Mouse (Mus musculus) right cerebral cortex, postnatal 14 days (tissue): ENCODE measurements around the gene Fmnl1.
"Not testable (repeated sequence)": the region's sequence is repeated elsewhere in the genome, so short reads cannot be mapped to it uniquely, and the experiment has no call there.

Source experiments
- DNase-seq: peaks from one replicate; pipeline ENCODE4 v3.0.0; 2022

Fmnl1 gene

DNA sequence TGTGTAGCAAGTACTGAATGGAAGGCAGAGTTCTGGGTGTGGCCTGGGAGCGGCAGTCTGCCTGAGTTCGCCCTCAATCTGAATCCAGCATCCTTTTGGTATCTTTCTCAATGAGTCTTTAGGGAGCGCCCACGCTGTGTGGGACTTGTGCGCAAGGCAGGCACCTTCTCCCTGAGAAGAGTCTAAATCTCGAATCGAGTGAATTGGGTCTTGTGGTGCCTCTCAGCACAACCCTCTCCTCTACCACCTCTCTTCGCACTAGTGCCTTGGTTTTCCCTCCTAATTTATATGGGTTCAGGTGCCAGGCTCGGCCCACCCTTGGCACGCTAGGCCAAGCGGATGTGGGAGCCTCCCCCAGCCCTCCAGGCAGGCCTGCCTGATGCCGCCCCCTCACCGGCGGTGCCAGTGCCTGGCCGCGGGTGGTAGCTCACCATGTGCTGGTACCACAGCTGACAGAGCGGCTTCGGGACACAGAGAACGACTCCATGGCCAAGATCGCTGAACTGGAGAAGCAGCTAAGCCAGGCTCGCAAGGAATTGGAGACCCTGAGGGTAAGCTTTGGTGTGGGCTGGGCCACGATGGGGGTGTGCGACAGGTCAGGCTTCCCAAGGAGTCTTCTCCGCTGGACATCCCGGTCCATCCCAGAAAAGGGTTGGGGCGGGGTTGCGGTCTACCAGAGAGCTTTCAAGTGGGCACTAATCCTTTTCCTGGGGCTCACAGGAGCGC is 21.5 kb downstream of the Fmnl1 start:
- peak; percentile 61 for DNase-seq

DNA sequence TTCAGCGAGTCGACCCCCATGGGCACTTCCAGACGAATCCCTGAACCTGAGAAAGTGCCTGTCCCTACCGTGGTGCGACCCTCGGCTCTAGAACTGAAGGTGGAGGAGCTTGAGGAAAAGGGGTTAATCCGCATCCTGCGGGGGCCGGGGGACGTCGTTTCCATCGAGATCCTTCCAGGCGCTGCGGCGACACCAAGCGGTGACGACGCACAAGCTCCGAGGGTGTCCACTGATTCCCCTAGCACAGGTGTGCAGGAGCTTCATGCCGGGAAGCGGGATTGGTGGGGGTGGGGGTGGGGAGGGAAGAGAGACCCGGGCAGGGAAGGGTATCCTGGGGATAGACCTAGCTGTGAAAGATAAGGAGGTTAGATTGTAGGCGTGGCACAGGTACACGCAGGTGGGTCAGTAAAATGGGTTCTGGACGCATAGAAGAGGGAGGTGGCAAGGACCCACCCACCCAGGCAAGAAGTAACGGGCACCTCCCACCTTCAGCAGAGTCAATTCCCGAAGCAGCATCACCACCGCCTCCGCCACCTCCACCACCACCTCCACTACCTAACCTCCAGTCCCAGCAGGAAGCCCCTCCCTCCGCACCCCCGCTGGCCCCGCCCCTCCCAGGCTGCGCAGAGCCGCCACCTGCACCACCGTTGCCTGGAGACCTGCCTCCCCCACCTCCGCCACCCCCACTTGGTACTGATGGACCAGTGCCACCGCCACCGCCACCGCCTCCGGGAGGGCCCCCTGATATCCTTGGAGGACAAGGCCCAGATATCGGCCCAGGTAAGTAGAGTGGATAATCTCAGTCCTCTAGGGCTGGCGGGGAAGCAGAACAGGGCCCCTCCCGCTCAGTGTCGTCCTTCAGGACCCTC is 22.3 kb downstream of the Fmnl1 start:
- DNase-seq, result peak; percentile 84

DNA sequence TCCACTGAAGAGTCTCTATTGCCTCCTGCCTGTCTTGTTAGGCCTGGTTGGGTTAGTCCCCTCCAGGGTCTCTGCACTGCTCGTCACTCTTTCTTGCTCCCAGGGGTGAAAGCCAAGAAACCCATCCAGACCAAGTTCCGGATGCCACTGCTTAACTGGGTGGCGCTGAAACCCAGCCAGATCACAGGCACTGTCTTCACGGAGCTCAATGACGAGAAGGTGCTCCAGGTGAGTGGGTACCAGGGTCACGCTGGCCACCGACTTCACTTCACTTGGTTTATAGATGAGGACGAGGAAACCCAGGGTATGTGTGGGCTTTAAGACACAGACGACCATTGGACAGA is 22.9 kb downstream of the Fmnl1 start:
- DNase-seq, result no peak

DNA sequence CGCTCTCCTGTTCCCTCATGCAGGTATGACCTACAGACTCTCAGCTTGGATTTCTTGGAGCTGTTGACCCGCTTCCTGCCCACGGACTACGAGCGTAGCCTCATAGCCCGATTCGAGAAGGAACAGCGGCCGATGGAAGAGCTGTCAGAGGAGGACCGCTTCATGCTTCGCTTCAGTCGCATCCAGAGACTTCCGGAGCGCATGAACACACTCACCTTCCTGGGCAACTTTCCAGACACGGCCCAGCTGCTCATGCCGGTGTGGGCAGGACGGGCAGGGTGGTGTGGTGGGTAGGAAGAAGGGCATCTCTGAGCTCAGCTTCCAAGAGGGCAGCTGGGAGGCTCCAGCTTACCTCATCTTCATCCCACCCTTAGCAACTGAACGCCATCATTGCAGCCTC is 24.3 kb downstream of the Fmnl1 start:
- DNase-seq, result no peak

DNA sequence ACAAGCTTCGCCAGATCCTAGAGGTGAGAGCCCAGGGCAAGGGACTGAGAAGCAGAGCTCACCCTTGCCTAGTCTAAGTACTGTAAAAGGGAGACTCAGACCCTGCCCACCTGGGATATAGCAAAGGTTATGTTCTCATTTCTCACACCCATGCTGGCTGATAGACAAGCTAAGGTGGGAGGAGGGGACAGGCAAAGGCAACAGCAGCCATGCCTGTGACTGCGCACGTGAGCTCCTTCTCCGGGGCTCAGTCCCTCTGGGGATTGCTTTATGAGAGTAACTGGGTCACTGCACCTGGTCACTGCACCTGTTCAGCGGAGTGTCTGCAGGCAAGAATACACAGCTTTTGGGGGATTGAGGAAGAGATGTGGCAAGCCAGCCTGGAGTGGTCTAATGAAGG is 24.7 kb downstream of the Fmnl1 start:
- DNase-seq, result no peak

GRCm38 (mm10) chr11:103197340-103197739 is 26.4 kb downstream of the Fmnl1 start:
- DNase-seq, result no peak

DNA sequence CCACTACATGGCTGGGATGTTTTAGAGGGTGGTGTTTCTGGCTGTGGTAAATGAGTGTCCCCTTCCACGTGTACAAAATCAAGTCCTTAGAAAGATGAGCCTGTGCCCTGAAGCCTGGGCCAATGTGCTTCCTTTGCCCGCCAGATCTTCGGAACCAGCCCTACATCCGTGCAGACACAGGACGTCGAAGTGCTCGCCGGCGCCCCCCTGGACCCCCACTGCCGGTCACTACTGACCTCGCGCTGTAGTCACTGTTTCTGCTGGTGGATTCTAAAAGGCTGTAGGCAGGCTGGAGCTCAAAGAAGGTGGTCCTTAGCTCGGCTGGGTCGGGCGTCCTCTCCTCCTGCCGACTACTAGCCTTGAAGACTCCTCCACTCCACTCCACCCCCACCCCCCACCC is 27.4 kb downstream of the Fmnl1 start:
- no peak for DNase-seq

DNA sequence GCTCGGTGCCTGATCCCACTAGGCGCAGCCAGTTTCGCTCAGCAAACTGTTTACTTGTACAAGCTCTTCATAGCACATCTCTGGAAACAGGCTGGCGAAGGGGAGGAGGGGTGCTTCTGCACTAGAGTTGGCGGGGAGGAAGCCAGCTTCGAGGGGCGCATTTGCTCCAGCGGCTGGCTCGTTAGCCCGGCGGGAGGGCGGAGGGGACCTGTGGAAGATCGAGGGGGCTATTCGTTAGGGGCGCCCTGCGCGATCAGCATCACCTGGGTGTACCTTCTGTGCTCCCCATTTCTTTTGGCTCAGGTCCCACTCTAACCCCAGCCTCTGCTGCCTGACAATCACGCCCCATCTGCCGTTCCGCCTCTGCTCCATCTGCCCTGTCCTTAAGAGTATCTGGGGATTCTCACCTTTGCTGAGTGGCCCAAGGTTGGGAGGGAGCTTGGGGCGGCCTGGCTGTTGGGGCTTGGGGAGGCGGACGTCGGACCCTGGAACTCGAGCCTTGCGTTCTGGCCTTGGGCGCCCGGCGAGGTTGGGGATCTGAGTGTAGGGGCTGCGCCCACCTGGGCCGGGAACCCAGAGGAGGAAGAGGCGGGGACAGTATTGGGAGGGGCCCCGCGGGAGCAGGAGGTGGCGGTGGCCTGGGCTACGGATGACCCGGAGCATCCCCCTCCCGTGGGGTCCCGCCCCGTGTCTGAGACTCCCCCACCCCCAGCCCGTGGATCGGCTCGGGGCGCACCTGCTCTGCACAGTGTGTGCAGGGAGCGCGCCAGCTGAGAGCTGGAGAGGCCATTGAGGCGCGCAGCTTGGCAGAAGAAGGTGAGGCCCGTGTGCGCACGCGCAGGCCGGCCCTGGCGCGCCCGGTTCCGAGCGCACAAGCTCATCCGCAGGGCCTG is 28.2 kb downstream of the Fmnl1 start:
- DNase-seq, result peak; percentile 75

- DNase-seq, result peak; percentile 81
These were observed 30.8 kb downstream of the Fmnl1 start for GRCm38 (mm10) chr11:103201664-103202063.

GRCm38 (mm10) chr11:103202376-103202775 is 31.5 kb downstream of the Fmnl1 start:
- no peak for DNase-seq

DNA sequence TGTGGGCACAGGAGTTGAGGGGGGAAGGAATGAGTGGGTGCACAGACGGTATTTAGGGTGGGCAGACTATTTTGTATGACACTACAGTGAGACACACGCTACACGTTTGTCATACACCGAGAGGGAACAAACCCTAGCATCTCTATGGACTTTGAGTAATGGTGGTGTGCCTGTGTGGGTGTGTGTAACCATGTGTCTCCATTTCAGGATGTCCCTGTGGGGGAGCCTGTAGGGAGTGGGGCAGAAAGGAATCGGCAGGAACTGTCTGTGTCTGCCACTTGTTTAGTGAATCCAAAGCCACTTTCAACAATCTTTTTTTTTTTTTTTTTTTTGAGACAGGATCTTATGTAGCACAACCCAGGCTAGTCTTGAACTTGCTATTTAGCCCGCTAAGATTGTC is 35.3 kb downstream of the Fmnl1 start:
- no peak for DNase-seq

DNA sequence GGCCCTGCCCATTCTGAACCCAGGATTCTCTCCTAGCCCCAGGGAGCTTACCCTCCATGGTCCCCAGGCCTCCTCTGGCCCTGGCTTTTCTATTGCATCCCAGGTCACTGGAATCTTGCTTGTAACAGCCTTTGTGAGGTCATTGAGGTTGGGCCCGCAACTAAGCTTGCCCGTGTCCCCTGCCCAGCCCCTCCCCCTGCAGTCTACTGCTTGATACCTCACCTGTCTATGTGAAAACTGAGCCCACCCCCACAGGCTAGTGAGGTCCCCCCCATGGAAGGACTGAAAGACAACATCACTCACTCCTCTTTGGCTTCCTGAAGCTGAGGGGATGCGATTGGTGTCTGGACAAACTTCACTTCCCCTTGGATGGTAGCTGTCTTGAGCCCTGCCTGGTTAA is 37.6 kb downstream of the Fmnl1 start, which contains the start of gene 1700023F06Rik:
Gene 1700023F06Rik (minus strand): TSS at position 101 of the 400 bp plus-strand sequence.
- no peak for DNase-seq

DNA sequence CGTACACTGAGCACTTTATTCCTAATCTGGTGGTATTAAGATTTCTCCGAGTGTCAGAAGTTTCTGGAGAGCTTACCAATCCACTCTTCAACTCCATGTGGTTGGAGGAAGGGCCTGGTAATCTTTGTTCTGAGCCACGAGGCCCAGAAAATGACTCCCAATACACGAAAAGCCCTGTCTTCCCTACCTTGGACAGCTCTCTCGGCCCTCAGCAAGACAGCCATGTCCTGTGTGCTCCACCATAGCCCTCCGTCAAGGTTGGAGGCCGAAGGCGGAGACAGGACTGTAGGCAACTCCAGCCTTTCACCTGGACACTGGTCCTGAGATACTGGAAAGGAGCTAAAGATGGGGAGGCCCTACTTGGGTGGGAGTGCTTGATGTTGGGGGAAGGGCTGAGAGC is 39.4 kb downstream of the Fmnl1 start:
- DNase-seq, result no peak

GRCm38 (mm10) chr11:103213712-103214111 is 42.8 kb downstream of the Fmnl1 start:
- no peak for DNase-seq

- DNase-seq, result no peak
These were observed 44.4 kb downstream of the Fmnl1 start for GRCm38 (mm10) chr11:103215355-103215754.

DNA sequence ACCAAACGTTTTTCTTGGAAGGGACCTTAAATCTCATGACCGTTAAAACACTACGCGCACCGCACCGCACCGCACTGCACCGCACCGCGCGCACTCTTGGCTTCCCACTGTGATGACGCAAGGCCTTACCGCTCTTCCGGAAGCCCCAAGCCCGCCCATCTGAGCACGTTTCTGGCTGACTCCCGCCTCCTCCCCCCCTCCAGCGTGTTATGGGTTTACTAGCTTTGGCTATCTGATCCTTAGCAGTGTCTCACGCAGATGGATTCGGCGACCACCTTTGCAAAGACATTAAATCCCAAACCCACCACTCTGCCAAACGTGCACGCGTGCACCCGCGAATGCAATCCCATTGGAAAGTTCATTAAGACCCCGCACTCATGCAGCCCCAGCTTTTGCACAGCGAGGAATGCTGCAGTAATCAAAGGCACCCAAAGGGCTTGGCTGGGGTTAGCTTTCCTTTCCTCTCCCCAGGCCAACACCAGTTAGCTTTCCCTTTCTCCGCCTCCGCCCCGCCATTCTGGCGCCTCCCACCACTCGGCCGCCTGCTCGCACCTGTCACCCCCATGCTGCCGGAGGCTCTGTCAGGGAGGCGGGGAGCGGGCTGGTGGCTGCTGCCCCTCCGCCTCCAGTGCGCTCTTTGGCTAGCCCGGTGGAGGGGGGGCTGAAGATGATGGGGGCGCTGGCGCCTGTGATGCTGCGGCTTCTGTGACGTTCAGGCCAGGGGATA is 47.0 kb downstream of the Fmnl1 start, which contains the start of gene Spata32:
Gene Spata32 (minus strand): TSS at position 643 of the 727 bp plus-strand sequence.
- peak; percentile 67 for DNase-seq

DNA sequence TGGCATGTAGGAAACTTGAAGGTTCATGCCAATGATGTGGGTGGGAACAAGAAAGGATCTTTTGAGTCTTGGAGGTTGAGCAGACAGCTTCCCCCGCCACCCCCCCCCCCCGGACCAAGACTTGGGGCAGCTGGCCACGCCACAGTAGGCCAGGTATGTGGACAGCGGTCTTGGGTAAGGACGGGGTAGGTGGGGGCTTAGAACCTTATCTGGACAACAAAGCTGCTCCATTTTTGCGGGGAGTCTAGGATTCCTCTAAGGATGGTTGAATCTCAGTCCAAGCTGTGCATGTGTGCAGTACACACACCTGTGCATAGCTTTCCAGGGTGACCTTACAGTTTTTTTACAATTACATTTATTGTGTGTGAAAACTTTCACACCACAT is 47.6 kb downstream of the Fmnl1 start:
- no peak for DNase-seq

DNA sequence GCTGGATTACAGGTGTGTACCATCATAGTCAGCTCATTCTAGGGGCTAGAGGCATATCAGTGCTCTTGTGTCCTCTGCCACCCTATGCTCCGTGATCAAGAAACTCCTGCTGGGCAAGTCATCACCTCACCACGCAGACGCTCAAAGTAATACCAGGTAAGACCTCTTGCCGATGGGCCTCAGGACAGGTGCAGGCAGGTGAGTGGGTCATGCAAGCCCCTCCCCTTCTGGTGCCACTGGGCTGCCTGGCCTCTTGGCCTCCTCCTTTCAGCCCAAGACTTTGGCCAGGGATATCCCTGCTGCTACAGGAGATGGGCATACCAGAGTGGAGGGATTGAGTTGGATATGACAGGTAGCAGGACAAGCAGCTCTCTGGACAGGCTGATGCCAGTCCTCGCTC is 48.4 kb downstream of the Fmnl1 start:
- DNase-seq, result no peak

DNA sequence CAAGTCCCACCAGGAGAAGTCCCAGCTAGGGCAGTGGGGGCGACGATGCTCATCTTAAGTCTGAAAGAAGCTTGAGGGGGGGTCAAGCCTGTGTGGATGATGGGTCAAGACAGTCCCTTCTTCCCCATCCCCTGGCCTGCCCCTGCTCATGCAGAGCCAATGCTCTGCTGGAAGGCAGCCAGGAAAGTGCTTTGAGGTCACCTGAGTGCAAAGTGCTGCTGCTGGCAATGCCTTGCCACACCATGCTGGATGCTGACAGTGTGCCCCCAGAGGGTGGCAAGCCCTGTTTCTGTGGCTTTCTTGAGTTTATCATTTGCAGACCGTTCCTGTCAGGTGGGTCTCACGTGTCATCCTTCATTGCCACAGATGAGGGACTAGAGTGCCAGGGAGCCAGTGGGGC is 49.1 kb downstream of the Fmnl1 start:
- no peak for DNase-seq

DNA sequence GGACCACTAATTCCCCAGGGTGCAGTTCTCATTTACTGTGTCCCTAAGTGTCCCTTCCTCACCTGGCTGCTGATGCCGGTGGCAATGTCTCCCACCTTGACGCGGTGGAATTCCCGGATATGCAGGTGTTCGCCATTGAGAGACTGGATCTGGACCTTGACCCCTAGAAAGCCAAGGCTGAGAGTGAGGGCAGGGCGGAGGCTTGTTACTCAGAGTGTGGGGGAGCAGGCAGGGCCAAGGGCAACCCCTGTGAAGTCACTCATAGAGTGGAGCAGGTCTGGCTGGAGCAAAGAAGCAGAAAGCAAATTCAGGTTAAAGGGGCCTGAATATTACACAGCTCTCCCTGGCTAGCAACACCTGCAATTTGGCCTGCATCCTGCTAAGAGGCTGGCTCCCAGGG is 50.5 kb downstream of the Fmnl1 start:
- no peak for DNase-seq

GRCm38 (mm10) chr11:103222718-103223117 is 51.8 kb downstream of the Fmnl1 start:
- DNase-seq, result not testable (repeated sequence)

DNA sequence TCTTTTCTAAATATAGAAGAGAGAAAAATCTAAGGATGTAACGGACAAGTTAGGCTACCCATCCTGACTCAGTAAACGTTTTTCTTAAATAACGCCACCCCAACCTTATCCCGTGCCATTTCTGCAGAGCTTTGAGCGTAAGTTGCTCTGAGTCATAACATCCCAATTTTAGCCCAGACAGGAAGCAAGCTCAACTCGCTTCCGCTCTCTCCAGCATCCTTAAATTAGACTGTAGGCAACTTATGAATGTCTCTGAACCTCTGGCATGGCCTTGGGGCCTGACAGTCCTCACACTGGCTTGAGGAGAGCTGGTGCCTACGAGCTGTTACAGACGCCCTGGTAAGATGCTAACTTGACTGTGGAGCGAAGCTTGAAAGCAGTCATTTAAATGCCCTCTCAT is 52.5 kb downstream of the Fmnl1 start:
- DNase-seq, result no peak
